Mouse (Mus musculus) forebrain, embryonic 12.5 days (tissue): ENCODE measurements around the gene Klk5. TPM values are rescaled to one million over a fixed set of nuclear protein-coding genes. Genes with fewer than 3 reads are reported as not detected.

Experiments
- ATAC-seq: fragments of 200-750 bp; cut with Nextera tagmentation; 2 replicates; pipeline ENCODE4 v1.8.0; 2017; ENCODE audit warnings: moderate TSS enrichment; ENCODE audit not compliant: low FRiP score
- H3K27ac ChIP-seq: fragments of 300-500 bp; sonication (generic); 2 replicates; pipeline ENCODE4 v1.5.1; 2016; ENCODE audit warnings: mild to moderate bottlenecking
- H3K27me3 ChIP-seq: fragments of 300-500 bp; sonication (generic); 2 replicates; pipeline ENCODE4 v1.6.1; 2016; ENCODE audit warnings: mild to moderate bottlenecking
- H3K36me3 ChIP-seq: fragments of 300-500 bp; sonication (generic); replicated peaks from 2 replicates; pipeline ENCODE4 v1.6.1; 2016; ENCODE audit warnings: mild to moderate bottlenecking
- H3K4me1 ChIP-seq: fragments of 300-500 bp; sonication (generic); 2 replicates; pipeline ENCODE4 v1.6.1; 2016
- H3K4me2 ChIP-seq: fragments of 300-500 bp; sonication (generic); 2 replicates; pipeline ENCODE4 v1.6.1; 2016; ENCODE audit warnings: mild to moderate bottlenecking, moderate library complexity
- H3K4me3 ChIP-seq: fragments of 300-500 bp; sonication (generic); replicated peaks from 2 replicates; pipeline ENCODE4 v1.5.1; 2016; ENCODE audit warnings: mild to moderate bottlenecking
- H3K9ac ChIP-seq: fragments of 300-500 bp; sonication (generic); 2 replicates; pipeline ENCODE4 v1.6.1; 2016; ENCODE audit warnings: mild to moderate bottlenecking
- H3K9me3 ChIP-seq: fragments of 300-500 bp; sonication (generic); 2 replicates; pipeline ENCODE4 v1.6.1; 2016
- WGBS: fragments of 180-500 bp; shearing (Covaris S2); methylation state at CpG from one replicate; pipeline ENCODE4 v1.1.7; 2016; 5-methylcytosine and 5-hydroxymethylcytosine counted together
- polyA plus RNA-seq: library from polyadenylated mRNA; unstranded; fragments of >200 nt; fragmentation: Nextera tagmentation; extraction: Ambion mirVana; gene quantifications from 2 replicates; pipeline ENCODE4 v1.2.1, GENCODE M21; 2016

The Klk5 gene
- polyA plus RNA-seq, 1 experiment from 2014 or later, result 0.41 TPM

DNA sequence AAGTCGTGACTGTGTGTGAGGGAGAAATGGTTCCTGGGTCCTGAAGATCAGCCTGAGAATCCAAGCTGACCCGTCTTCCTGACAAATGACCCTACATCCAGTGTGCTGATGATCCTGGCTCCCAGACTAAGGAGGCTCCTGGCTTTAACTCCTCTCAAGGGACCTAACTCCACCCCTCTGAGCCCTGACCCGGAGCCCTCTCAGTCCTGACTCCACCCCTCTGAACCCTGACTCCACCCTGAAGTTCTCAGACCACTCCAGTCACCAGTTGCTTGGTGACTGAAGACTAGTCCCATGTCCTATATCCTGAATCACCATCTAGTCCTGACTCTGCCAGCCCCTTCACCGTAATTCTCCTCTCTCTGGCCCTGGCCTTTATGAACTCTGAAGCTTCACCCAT lies 40.6 kb downstream of the Klk5 start:
- Histone ChIP-seq H3K9ac (no peak overlapping the region), H3K27me3 (peaks cover 6% of the 10 kb centered on the region; the same call in 1 of the 2 replicates), H3K36me3 (no peaks in the 10 kb centered on the region), H3K4me2 (no peak overlapping the region), H3K27ac (no peak overlapping the region), H3K4me1 (0 out of 2 replicates have a peak, but pooled peaks cover 3% of the 10 kb centered on the region), H3K4me3 (no peak overlapping the region), H3K9me3 (no peaks in the 10 kb centered on the region)
- ATAC-seq, result no peak
- 20% methylated on average over 4 of the region's 4 CpGs for WGBS

DNA sequence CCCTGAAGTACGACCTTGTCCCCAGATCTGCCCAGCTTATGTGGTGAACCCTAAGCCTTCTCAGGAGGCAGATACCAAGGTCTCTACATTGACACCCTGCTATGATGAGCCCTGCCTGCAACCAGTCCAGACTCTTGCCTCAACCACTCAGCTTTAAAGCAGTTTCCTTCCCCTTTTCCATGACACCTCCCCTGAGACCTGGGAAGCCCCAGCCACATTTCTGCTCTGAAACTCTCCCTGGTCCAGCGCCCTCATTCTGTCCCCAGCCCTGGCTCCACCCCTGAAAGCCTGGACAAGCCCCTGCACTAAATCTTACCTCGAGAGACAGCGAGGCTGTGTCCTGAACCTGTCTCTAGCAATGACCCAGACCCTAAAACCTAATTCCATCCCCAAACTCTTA lies 41.0 kb downstream of the Klk5 start:
- WGBS, result 20% methylated on average over 4 of the region's 4 CpGs
- ATAC-seq, result no peak
- 0 out of 2 replicates have a peak, but pooled peaks cover 3% of the 10 kb centered on the region for H3K4me1 ChIP-seq

DNA sequence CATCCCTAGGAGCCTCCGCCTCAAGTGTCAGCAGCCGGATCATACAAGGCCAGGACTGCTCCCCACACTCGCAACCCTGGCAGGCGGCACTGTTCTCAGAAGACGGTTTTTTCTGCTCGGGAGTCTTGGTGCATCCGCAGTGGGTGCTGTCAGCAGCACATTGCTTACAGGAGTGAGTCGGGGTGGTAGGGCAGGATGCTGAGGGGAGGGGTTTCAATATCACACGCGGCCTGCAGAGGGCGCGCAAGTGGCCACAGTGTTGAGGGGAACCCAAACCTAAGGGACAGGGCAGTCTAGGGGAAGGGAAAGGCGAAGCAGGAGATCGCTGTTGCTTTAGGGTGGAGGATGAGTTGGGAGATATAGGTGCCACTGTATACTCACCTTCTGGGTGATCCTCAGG lies 41.8 kb downstream of the Klk5 start:
- Histone ChIP-seq H3K27ac (no peak overlapping the region), H3K4me3 (0 out of 2 replicates have a peak overlapping the region, but pooled peaks have one; percentile 13), H3K27me3 (peaks cover 6% of the 10 kb centered on the region; the same call in 1 of the 2 replicates), H3K36me3 (no peaks in the 10 kb centered on the region), H3K4me1 (0 out of 2 replicates have a peak, but pooled peaks cover 3% of the 10 kb centered on the region), H3K4me2 (peak overlapping the region; percentile 46), H3K9me3 (no peaks in the 10 kb centered on the region), H3K9ac (no peak overlapping the region)
- WGBS, result 8% methylated on average over 14 of the region's 14 CpGs
- 0 out of 2 replicates have a peak, but pooled peaks have one; percentile 23 for ATAC-seq

More for the DNA sequence above, 41.0 kb downstream of the Klk5 start:
- Histone ChIP-seq H3K9ac (no peak overlapping the region), H3K27ac (no peak overlapping the region), H3K9me3 (no peaks in the 10 kb centered on the region), H3K4me2 (no peak overlapping the region), H3K36me3 (no peaks in the 10 kb centered on the region), H3K4me3 (no peak overlapping the region), H3K27me3 (peaks cover 6% of the 10 kb centered on the region; the same call in 1 of the 2 replicates)

DNA sequence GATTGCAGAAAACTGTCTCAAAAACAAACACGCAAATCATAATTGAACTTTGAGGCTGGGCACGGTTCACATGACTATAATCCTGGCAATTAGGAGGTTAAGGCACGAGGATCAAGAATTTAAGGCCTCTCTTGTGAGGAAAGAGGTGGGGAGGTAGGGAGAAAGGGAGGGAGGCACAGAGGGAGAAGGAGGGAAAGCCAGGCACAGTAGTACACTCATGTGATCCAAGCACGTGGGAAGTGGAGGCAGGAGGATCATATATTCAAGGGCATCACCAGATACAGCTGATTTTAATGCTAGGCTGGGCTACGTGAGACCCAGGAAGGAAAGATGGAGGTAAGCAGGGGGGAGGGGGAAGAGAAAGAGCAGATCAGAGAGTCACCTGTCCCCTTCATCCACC lies 49.6 kb downstream of the Klk5 start:
- Histone ChIP-seq H3K4me3 (no peak overlapping the region), H3K9me3 (no peaks in the 10 kb centered on the region), H3K9ac (no peak overlapping the region), H3K36me3 (no peaks in the 10 kb centered on the region), H3K27ac (no peak overlapping the region), H3K4me1 (no peaks in the 10 kb centered on the region), H3K4me2 (no peak overlapping the region), H3K27me3 (no peaks in the 10 kb centered on the region)
- WGBS, result 70% methylated on average over 5 of the region's 5 CpGs
- ATAC-seq, result no peak

DNA sequence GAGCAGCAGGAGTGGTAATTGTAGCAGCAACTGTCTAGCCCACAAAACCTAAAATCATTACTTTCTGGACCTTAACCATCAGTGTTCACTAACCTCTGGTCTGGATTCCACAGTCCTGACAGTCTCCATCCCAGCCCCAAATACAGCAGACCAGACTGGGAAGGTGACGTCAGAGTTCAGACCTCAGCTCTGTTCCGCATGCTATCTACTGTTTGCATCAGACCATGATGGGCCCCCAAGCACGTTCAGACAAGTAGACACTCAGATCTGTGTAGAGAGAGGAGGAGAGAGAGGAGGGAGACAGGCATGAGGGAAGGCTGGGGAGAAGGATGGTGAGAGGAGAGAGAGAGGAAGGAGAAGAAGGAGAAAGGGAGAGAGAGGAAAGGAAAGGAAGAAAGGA lies 50.0 kb downstream of the Klk5 start:
- Histone ChIP-seq H3K27me3 (no peaks in the 10 kb centered on the region), H3K27ac (no peak overlapping the region), H3K4me1 (no peaks in the 10 kb centered on the region), H3K4me2 (no peak overlapping the region), H3K9ac (no peak overlapping the region), H3K9me3 (no peaks in the 10 kb centered on the region), H3K36me3 (no peaks in the 10 kb centered on the region), H3K4me3 (no peak overlapping the region)
- no peak for ATAC-seq
- WGBS, result 66% methylated on average over 3 of the region's 3 CpGs

DNA sequence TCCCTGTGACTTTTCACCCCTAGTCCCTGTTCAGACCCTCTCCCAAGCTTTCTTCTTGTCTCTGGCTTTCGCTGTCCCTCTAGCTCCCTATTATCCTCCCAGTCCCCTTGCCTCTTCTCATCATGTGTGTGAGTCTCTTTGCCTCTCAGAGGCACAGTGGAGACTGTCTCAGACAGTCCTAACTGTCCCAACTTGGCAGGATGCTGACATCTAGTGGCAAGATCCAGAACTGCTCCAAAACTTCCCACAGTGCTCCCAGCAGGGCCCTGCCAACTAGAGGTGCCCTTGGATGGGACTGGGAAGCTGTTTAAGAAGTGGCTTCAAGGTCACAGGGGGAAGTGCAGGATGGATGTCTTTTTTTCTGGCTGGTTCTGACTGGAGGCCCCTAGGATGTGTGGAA lies 53.1 kb downstream of the Klk5 start:
- H3K36me3 ChIP-seq, result no peaks in the 10 kb centered on the region
- 8% methylated on average over 1 of the region's 1 CpGs for whole genome bisulfite sequencing

More for the DNA sequence above, 53.1 kb downstream of the Klk5 start:
- peak; percentile 85 for ATAC-seq
- H3K4me1 ChIP-seq, result no peaks in the 10 kb centered on the region
- no peak overlapping the region for H3K4me3 ChIP-seq
- H3K9ac ChIP-seq, result no peak overlapping the region
- no peak overlapping the region for H3K27ac ChIP-seq
- H3K9me3 ChIP-seq, result no peaks in the 10 kb centered on the region
- no peak overlapping the region for H3K4me2 ChIP-seq
- H3K27me3 ChIP-seq, result no peaks in the 10 kb centered on the region

Other genes with a start within 250 kb of the Klk5 start
- gene Zfp819, start 234.8 kb upstream of the Klk5 start, polyA plus RNA-seq, result 0.61 and 0.73 TPM in 2 replicates
- gene Ceacam18, start 207.3 kb upstream of the Klk5 start, polyA plus RNA-seq, result not detected in 2 replicates
- 0.17 and 0.35 TPM in 2 replicates for gene Siglece, start 181.8 kb upstream of the Klk5 start, polyA plus RNA-seq
- gene Ctu1, start 170.0 kb upstream of the Klk5 start, polyA plus RNA-seq, result 16.9 and 17.8 TPM in 2 replicates
- gene Klk14, start 151.6 kb upstream of the Klk5 start, polyA plus RNA-seq, result not detected in 2 replicates
- 0.10 TPM in 1 of 2 replicates, not detected in the other for gene Klk13, start 129.4 kb upstream of the Klk5 start, polyA plus RNA-seq
- gene Klk12, start 73.1 kb upstream of the Klk5 start, polyA plus RNA-seq, result not detected in 2 replicates
- not detected in 2 replicates for gene Klk11, start 67.4 kb upstream of the Klk5 start, polyA plus RNA-seq
- 0.28 TPM in 1 of 2 replicates, not detected in the other for gene Klk10, start 60.9 kb upstream of the Klk5 start, polyA plus RNA-seq
- gene Klk9, start 50.1 kb upstream of the Klk5 start, polyA plus RNA-seq, result not detected in 2 replicates
- gene Klk8, start 44.4 kb upstream of the Klk5 start, polyA plus RNA-seq, result 5.0 and 5.3 TPM in 2 replicates
- not detected in 2 replicates for gene Klk7, start 30.7 kb upstream of the Klk5 start, polyA plus RNA-seq
- gene Klk6, start 17.5 kb upstream of the Klk5 start, polyA plus RNA-seq, result not detected in 2 replicates
- not detected in 2 replicates for gene Klk4, start 39.2 kb downstream of the Klk5 start, polyA plus RNA-seq
- not detected in 2 replicates for gene Klk15, start 91.8 kb downstream of the Klk5 start, polyA plus RNA-seq
- gene Klk1b8, start 108.7 kb downstream of the Klk5 start, polyA plus RNA-seq, result not detected in 2 replicates
- gene Klk1b1, start 124.8 kb downstream of the Klk5 start, polyA plus RNA-seq, result not detected in 2 replicates
- gene Klk1b9, start 134.1 kb downstream of the Klk5 start, polyA plus RNA-seq, result not detected in 2 replicates
- gene Klk1b11, start 153.9 kb downstream of the Klk5 start, polyA plus RNA-seq, result not detected in 2 replicates
- gene Klk1b26, start 170.2 kb downstream of the Klk5 start, polyA plus RNA-seq, result not detected in 2 replicates
- gene Klk1b27, start 210.3 kb downstream of the Klk5 start, polyA plus RNA-seq, result not detected in 2 replicates